Mouse (Mus musculus) forebrain, embryonic 14.5 days (tissue): ENCODE measurements around the gene Taf3. TPM values are rescaled to one million over a fixed set of nuclear protein-coding genes. Genes with fewer than 3 reads are reported as not detected.

Experiments used
- polyA plus RNA-seq: library from polyadenylated mRNA; unstranded; fragments of >200 nt; fragmentation: Nextera tagmentation; extraction: Ambion mirVana; gene quantifications from 2 replicates; pipeline ENCODE4 v1.2.1, GENCODE M21; 2014

The Taf3 gene
- polyA plus RNA-seq, 1 experiment from 2014 or later: 10.9 TPM

Other genes with a start within 250 kb of the Taf3 start
- 0.19 TPM in 1 of 2 replicates, not detected in the other for gene 4930412O13Rik, start 167.3 kb downstream of the Taf3 start, polyA plus RNA-seq
- 0.24 TPM in 1 of 2 replicates, not detected in the other for gene 9230102O04Rik, start 159.1 kb downstream of the Taf3 start, polyA plus RNA-seq
- 1.4 and 2.2 TPM in 2 replicates for gene Gata3, start 158.6 kb downstream of the Taf3 start, polyA plus RNA-seq
- gene Atp5c1, start 31.9 kb upstream of the Taf3 start, polyA plus RNA-seq: 639 and 699 TPM in 2 replicates
- 36.7 and 39.5 TPM in 2 replicates for gene Kin, start 32.0 kb upstream of the Taf3 start, polyA plus RNA-seq
- gene Itih2, start 82.8 kb upstream of the Taf3 start, polyA plus RNA-seq: 1.4 and 3.0 TPM in 2 replicates
- gene Itih5, start 105.0 kb upstream of the Taf3 start, polyA plus RNA-seq: 3.4 and 5.8 TPM in 2 replicates